Mouse (Mus musculus) midbrain, embryonic 10.5 days (tissue): ENCODE data around the gene Alg14. TPM values are rescaled to one million over a fixed set of nuclear protein-coding genes. Genes with fewer than 3 reads are reported as not detected.

ENCODE experiments used
- DNase-seq: peaks from one replicate; pipeline ENCODE4 v3.0.0-alpha.2; 2017; ENCODE audit warnings: low spot score
- H3K27ac ChIP-seq: fragments of 300-500 bp; sonication (generic); replicated peaks from 2 replicates; pipeline ENCODE4 v1.5.1; 2016; ENCODE audit warnings: mild to moderate bottlenecking
- H3K27me3 ChIP-seq: fragments of 300-500 bp; sonication (generic); 2 replicates; pipeline ENCODE4 v1.6.1; 2016; ENCODE audit warnings: low read depth, mild to moderate bottlenecking; ENCODE audit not compliant: poor library complexity, severe bottlenecking
- H3K36me3 ChIP-seq: fragments of 300-500 bp; sonication (generic); 2 replicates; pipeline ENCODE4 v1.6.1; 2016; ENCODE audit warnings: mild to moderate bottlenecking, moderate library complexity
- H3K4me1 ChIP-seq: fragments of 300-500 bp; sonication (generic); 2 replicates; pipeline ENCODE4 v1.6.1; 2016
- H3K4me3 ChIP-seq: fragments of 300-500 bp; sonication (generic); 2 replicates; pipeline ENCODE4 v1.5.1; 2016; ENCODE audit warnings: mild to moderate bottlenecking, moderate library complexity
- H3K9me3 ChIP-seq: fragments of 300-500 bp; sonication (generic); replicated peaks from 2 replicates; pipeline ENCODE4 v1.6.1; 2016; ENCODE audit warnings: mild to moderate bottlenecking
- WGBS: fragments of 180-500 bp; shearing (Covaris S2); methylation state at CpG from one replicate; pipeline ENCODE4 v1.1.7; 2016; 5-methylcytosine and 5-hydroxymethylcytosine counted together
- polyA plus RNA-seq: library from polyadenylated mRNA; unstranded; fragments of >200 nt; fragmentation: Nextera tagmentation; extraction: Ambion mirVana; gene quantifications from 2 replicates; pipeline ENCODE4 v1.2.1, GENCODE M21; 2016

Gene Alg14
- polyA plus RNA-seq, 1 experiment from 2014 or later, result 37.3 TPM

GRCm38 (mm10) chr3:121319906-121320305, 28.3 kb downstream of the Alg14 start:
- H3K4me3 ChIP-seq, result no peak overlapping the region
- DNase-seq, result no peak
- H3K36me3 ChIP-seq, result peaks cover 39% of the 10 kb centered on the region
- WGBS, result 94% methylated on average over 6 of the region's 6 CpGs
- no peaks in the 10 kb centered on the region for H3K4me1 ChIP-seq
- no peaks in the 10 kb centered on the region for H3K27me3 ChIP-seq
- no peak overlapping the region for H3K27ac ChIP-seq
- H3K9me3 ChIP-seq, result no peaks in the 10 kb centered on the region; the same call in 1 of the 2 replicates

GRCm38 (mm10) chr3:121320896-121321295, 29.3 kb downstream of the Alg14 start:
- no peak for DNase-seq
- Histone ChIP-seq H3K4me3 (no peak overlapping the region), H3K4me1 (no peaks in the 10 kb centered on the region), H3K27ac (no peak overlapping the region), H3K36me3 (peaks cover 31% of the 10 kb centered on the region), H3K27me3 (no peaks in the 10 kb centered on the region), H3K9me3 (no peaks in the 10 kb centered on the region; the same call in 1 of the 2 replicates)
- WGBS, result 64% methylated on average over 1 of the region's 1 CpGs

- Histone ChIP-seq H3K4me1 (no peaks in the 10 kb centered on the region), H3K27me3 (no peaks in the 10 kb centered on the region), H3K9me3 (no peaks in the 10 kb centered on the region), H3K4me3 (no peak overlapping the region), H3K36me3 (peaks cover 20% of the 10 kb centered on the region), H3K27ac (no peak overlapping the region)
- 94% methylated on average over 15 of the region's 15 CpGs for WGBS
- DNase-seq, result no peak
Measured at GRCm38 (mm10) chr3:121323371-121323770, 31.8 kb downstream of the Alg14 start.

GRCm38 (mm10) chr3:121327406-121327805, 35.8 kb downstream of the Alg14 start:
- peaks cover 18% of the 10 kb centered on the region for H3K36me3 ChIP-seq
- WGBS, result 91% methylated on average over 5 of the region's 5 CpGs
- no peak overlapping the region for H3K4me3 ChIP-seq
- no peak for DNase-seq
- H3K27me3 ChIP-seq, result no peaks in the 10 kb centered on the region
- H3K4me1 ChIP-seq, result no peaks in the 10 kb centered on the region
- H3K9me3 ChIP-seq, result no peaks in the 10 kb centered on the region
- no peak overlapping the region for H3K27ac ChIP-seq

- H3K4me1 ChIP-seq, result peaks cover 4% of the 10 kb centered on the region; the same call in 1 of the 2 replicates
- H3K9me3 ChIP-seq, result no peaks in the 10 kb centered on the region
- 84% methylated on average over 10 of the region's 10 CpGs for WGBS
- H3K27me3 ChIP-seq, result no peaks in the 10 kb centered on the region
- H3K4me3 ChIP-seq, result no peak overlapping the region
- no peak overlapping the region for H3K27ac ChIP-seq
- H3K36me3 ChIP-seq, result peaks cover 4% of the 10 kb centered on the region; the same call in 1 of the 2 replicates
- no peak for DNase-seq
Measured at GRCm38 (mm10) chr3:121329647-121330046, 38.1 kb downstream of the Alg14 start.

- peaks cover 4% of the 10 kb centered on the region; the same call in 1 of the 2 replicates for H3K4me1 ChIP-seq
- no peak overlapping the region for H3K27ac ChIP-seq
- no peak overlapping the region for H3K4me3 ChIP-seq
- peaks cover 4% of the 10 kb centered on the region; the same call in 1 of the 2 replicates for H3K36me3 ChIP-seq
- H3K27me3 ChIP-seq, result no peaks in the 10 kb centered on the region
- H3K9me3 ChIP-seq, result no peaks in the 10 kb centered on the region
- DNase-seq, result no peak
- WGBS, result 87% methylated on average over 7 of the region's 7 CpGs
Measured at GRCm38 (mm10) chr3:121330244-121330646, 38.7 kb downstream of the Alg14 start.

GRCm38 (mm10) chr3:121336234-121336890, 44.8 kb downstream of the Alg14 start:
- Histone ChIP-seq H3K9me3 (no peaks in the 10 kb centered on the region), H3K27me3 (no peaks in the 10 kb centered on the region), H3K4me3 (no peak overlapping the region), H3K4me1 (peaks cover 23% of the 10 kb centered on the region), H3K36me3 (no peaks in the 10 kb centered on the region), H3K27ac (no peak overlapping the region)
- DNase-seq, result no peak
- WGBS, result 90% methylated on average over 6 of the region's 6 CpGs

GRCm38 (mm10) chr3:121338687-121339086, 47.1 kb downstream of the Alg14 start:
- Histone ChIP-seq H3K27ac (no peak overlapping the region), H3K9me3 (no peaks in the 10 kb centered on the region), H3K4me1 (peaks cover 28% of the 10 kb centered on the region), H3K36me3 (no peaks in the 10 kb centered on the region), H3K27me3 (no peaks in the 10 kb centered on the region), H3K4me3 (no peak overlapping the region)
- no peak for DNase-seq
- WGBS, result 66% methylated on average over 2 of the region's 2 CpGs

- H3K4me3 ChIP-seq, result no peak overlapping the region
- 77% methylated on average over 7 of the region's 7 CpGs for WGBS
- no peaks in the 10 kb centered on the region for H3K9me3 ChIP-seq
- H3K27me3 ChIP-seq, result peaks cover 2% of the 10 kb centered on the region; the same call in 1 of the 2 replicates
- H3K4me1 ChIP-seq, result peaks cover 44% of the 10 kb centered on the region
- H3K36me3 ChIP-seq, result no peaks in the 10 kb centered on the region
- DNase-seq, result peak; percentile 6
- no peak overlapping the region; the same call in 1 of the 2 replicates for H3K27ac ChIP-seq
Measured at GRCm38 (mm10) chr3:121340321-121340761, 48.8 kb downstream of the Alg14 start.

GRCm38 (mm10) chr3:121343224-121343623, 51.7 kb downstream of the Alg14 start:
- no peaks in the 10 kb centered on the region for H3K9me3 ChIP-seq
- no peak overlapping the region for H3K4me3 ChIP-seq
- H3K27ac ChIP-seq, result no peak overlapping the region
- no peak for DNase-seq
- peaks cover 57% of the 10 kb centered on the region for H3K4me1 ChIP-seq
- no peaks in the 10 kb centered on the region for H3K36me3 ChIP-seq
- 51% methylated on average over 7 of the region's 7 CpGs for WGBS
- H3K27me3 ChIP-seq, result peaks cover 22% of the 10 kb centered on the region; the same call in 1 of the 2 replicates

GRCm38 (mm10) chr3:121344056-121344945, 52.7 kb downstream of the Alg14 start:
- Histone ChIP-seq H3K4me3 (0 out of 2 replicates have a peak overlapping the region, but pooled peaks have one; percentile 7), H3K4me1 (peaks cover 65% of the 10 kb centered on the region), H3K9me3 (no peaks in the 10 kb centered on the region), H3K27ac (peak overlapping the region; percentile 76), H3K36me3 (no peaks in the 10 kb centered on the region), H3K27me3 (peaks cover 22% of the 10 kb centered on the region; the same call in 1 of the 2 replicates)
- DNase-seq, result peak; percentile 34
- WGBS, result 37% methylated on average over 8 of the region's 8 CpGs

GRCm38 (mm10) chr3:121344951-121345642, 53.5 kb downstream of the Alg14 start:
- Histone ChIP-seq H3K9me3 (no peaks in the 10 kb centered on the region), H3K4me1 (peaks cover 73% of the 10 kb centered on the region)
- WGBS, result 74% methylated on average over 11 of the region's 11 CpGs

More at GRCm38 (mm10) chr3:121344951-121345642, 53.5 kb downstream of the Alg14 start:
- Histone ChIP-seq H3K36me3 (no peaks in the 10 kb centered on the region), H3K27me3 (peaks cover 23% of the 10 kb centered on the region), H3K4me3 (no peak overlapping the region), H3K27ac (peak overlapping the region; percentile 76)
- DNase-seq, result no peak
